14 mouse cellular contexts compared by ENCODE assay signal in genomic region chr6:94626807-94627206, GRCm38 (mm10).
DNase-seq lines count a peak whose midpoint lies in the region; TF ChIP-seq lines count a peak whose summit lies in the region.
"Had no signal": no experiment of that assay in that cellular context is flagged by ENCODE, and none has a peak within 500 bp of the region (broad histone marks: within the 10 kb centered on the region; RNA-seq: fewer than 3 reads in every experiment).

No protein-coding gene starts in this region.

- H3K36me3 ChIP-seq in limb, embryonic 10.5 days, result peaks cover 47% of the 10 kb centered on the region

- 28% methylated on average over 2 of the region's 2 CpGs for WGBS in limb, embryonic 10.5 days

- no peaks in the 10 kb centered on the region for H3K9me3 ChIP-seq in limb, embryonic 10.5 days (replicated peaks)
- H3K9me3 ChIP-seq: embryonic facial prominence, embryonic 12.5 days; neural tube, embryonic 12.5 days; stomach, embryonic 15.5 days had no signal

- intact Hi-C loops in left cerebral cortex, adult 2 months (cut with DNase I), result no loop called here

- no peak for TF ChIP-seq CTCF in left cerebral cortex, adult 2 months (IDR thresholded peaks at IDR 0.05)

- 0 out of 2 replicates have a peak overlapping the region, but pooled peaks have one; percentile 15 for H3K27ac ChIP-seq in left cerebral cortex, adult 2 months
- H3K27ac ChIP-seq in limb, embryonic 10.5 days, result peak overlapping the region; percentile 66
- H3K27ac ChIP-seq: embryonic facial prominence, embryonic 12.5 days; heart, adult 2 months; neural tube, embryonic 12.5 days; stomach, embryonic 15.5 days had no signal

- no peak overlapping the region for H3K4me3 ChIP-seq in left cerebral cortex, adult 2 months
- no peak overlapping the region for H3K4me3 ChIP-seq in limb, embryonic 10.5 days
- H3K4me3 ChIP-seq: embryonic facial prominence, embryonic 12.5 days; heart, adult 2 months; neural tube, embryonic 12.5 days; stomach, embryonic 15.5 days had no signal

- peaks cover 45% of the 10 kb centered on the region for H3K27me3 ChIP-seq in limb, embryonic 10.5 days (ENCODE audit: low read depth, poor library complexity, severe bottlenecking)
- H3K27me3 ChIP-seq: neural tube, embryonic 12.5 days; stomach, embryonic 15.5 days had no signal

- DNase-seq in left cerebral cortex, adult 2 months (ENCODE audit: extremely low spot score in 1 of 2, low spot score in 2 of 2), result no peak
- DNase-seq in left cerebral cortex, adult 11 months (ENCODE audit: low spot score), result no peak
- peak; percentile 85 for DNase-seq in brain, adult 2 months (ENCODE audit: low read depth, low spot score)
- peak; percentile 62 to 64 for DNase-seq in cerebellum, postnatal 10 days
- DNase-seq in limb, embryonic 10.5 days (ENCODE audit: low spot score), result no peak
- DNase-seq in yolk sac, embryonic 10.5 days (ENCODE audit: low spot score), result no peak
- no peak for DNase-seq in spleen, postnatal 36 days (ENCODE audit: low spot score in 2 of 2)
- DNase-seq in B cell, adult 2 months, result no peak
- DNase-seq: heart, adult 2 months; lung, embryonic 14.5 days; midbrain, embryonic 14.5 days had no signal

- H3K4me1 ChIP-seq in limb, embryonic 10.5 days, result peaks cover 71% of the 10 kb centered on the region

Comparison
In these comparisons a context has a peak if more than half of its experiments do, and no peak if none do; other contexts are left out.
1. DNase-seq: peak in brain, adult 2 months (single experiment) and cerebellum, postnatal 10 days (2 of 2); none in left cerebral cortex, adult 2 months (0 of 2), left cerebral cortex, adult 11 months (single experiment), limb, embryonic 10.5 days (single experiment), yolk sac, embryonic 10.5 days (single experiment), spleen, postnatal 36 days (0 of 2) and B cell, adult 2 months (0 of 2).